Mouse (Mus musculus): ENCODE results near the gene Gm609.

The Gm609 gene

GRCm38 (mm10) chr16:45391680-45392079, 101.1 kb downstream of the Gm609 start:
- DNase-seq = no peak

DNA sequence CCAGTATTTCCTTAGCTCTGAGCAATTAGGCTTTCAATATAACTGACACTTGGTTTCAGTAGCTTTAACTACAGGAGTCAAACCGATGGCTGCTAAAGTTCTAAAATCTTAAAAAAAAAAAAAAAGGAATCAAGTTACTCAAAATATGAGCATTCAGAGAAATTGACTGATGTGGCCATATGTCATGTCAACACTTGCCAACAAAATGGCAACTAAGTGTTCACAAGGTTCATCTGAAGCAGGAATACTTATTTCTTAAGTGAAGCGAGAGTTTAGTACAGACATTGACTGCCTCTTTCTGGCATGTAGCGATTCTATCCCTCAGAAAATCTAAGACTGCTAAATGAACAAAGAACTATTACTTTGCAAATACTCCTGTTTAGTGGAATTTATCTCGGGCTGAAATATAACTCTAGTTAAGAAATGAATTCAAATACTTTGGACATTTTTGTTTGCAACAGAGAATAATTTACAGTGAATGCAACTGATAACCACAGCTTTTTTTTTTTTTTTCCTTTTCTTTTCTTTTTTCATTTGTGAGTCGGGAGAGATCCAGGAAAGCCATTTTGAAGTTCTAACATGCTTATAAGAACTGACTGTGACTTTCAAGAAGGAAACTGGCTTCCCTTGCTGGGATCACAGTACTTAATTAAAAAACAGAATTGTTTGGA, 102.3 kb downstream of the Gm609 start:
- DNase-seq = no peak

GRCm38 (mm10) chr16:45389833-45390232, 102.9 kb downstream of the Gm609 start:
- DNase-seq = no peak

DNA sequence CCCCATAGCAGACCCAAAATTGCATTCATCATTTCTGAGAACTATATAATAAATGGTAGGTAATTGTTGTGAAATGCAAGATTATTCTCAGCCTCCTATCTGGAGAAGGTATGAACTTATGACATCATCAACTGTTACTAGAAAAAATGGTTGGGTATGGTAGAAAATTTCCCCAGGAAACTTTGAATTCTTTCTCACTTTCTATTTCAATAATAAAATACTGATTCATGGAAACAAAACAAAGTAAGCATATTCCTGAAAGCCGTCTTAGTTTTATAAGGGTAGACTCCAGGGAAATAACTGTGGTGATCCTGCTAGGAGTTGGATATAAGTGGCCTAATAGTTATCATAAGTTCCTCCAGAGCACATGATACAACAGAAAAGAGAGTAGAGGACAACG, 103.7 kb downstream of the Gm609 start:
- no peak for DNase-seq

DNA sequence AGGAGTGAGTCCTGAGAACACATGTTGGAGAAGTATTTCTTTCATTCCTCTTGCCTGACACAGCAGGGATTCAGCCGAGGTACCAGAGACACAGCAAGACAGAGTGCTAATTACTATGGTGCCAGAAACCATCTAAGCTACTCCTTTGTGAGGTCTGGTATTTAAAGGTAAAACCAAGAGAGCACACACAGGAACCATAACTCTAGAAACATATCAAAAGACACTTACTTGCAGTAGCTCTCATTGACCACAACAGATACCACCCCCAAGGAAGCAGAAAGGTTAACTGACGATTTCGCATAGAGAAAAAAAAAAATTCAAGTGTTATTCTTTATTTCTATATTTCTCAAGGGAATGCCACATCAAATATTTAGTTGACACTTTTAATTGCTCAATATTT, 111.0 kb downstream of the Gm609 start:
- no peak for DNase-seq

GRCm38 (mm10) chr16:45378959-45379358, 113.8 kb downstream of the Gm609 start:
- no peak for DNase-seq

DNA sequence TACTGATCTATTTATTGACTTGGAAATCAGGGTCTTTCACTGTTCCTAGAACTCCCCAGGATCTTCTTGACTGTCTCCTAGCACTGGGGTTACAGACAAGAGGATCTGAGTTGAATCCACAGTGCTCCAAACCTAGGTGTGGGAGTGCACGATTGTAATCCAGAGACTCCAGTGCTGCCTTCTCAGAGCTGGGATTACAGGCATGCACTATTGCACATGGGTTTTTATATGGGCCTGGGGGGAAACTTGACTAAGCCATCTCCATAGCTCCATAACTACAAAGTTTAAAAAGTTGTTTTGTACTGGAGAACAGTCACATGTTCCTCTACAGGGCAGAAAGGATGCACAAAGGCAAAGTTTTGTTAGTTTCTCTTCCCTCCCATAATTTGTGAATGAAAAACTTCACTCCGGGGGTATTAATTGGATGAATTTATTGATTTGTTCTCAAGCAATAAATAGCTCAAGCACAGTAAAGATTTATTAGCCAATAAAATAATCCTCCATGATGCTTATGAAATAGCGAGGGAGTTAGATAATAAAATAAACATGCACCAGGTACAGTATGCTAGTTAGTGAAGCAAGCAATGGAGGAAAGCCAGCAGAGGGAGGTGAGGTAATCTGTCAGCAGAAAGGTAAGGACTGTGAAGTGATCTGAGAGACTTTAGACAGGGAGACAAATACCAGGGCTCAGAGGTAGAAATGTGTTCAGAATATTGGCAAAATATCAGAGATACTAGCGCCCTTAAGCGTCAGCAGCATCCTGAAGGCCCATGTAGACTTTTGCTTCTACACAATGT, 114.4 kb downstream of the Gm609 start:
- DNase-seq = no peak

- DNase-seq = no peak
Measured at GRCm38 (mm10) chr16:45377332-45377731, 115.4 kb downstream of the Gm609 start.

GRCm38 (mm10) chr16:45376812-45377211, 116.0 kb downstream of the Gm609 start:
- DNase-seq = no peak

- no peak for DNase-seq
Measured at GRCm38 (mm10) chr16:45376294-45376693, 116.5 kb downstream of the Gm609 start.

GRCm38 (mm10) chr16:45375506-45376225, 117.1 kb downstream of the Gm609 start:
- DNase-seq = no peak

DNA sequence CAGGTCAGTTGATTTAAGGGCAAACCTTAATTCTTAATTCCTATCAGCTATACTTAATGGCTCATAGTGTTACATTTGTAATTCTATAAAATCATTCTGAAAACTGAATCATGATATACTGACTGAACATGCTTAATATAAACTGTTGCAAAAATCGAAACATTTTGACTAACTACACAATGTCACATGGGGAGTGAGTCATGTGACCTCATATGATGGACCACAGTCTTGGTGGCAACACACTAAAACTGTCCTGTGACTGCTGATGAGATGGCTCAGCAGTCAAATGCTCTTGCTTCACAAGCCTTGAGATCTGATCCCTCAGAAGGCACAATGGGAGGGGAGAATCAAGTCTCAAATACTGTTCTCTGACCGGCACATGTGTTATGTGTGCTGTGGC, 118.7 kb downstream of the Gm609 start:
- no peak for DNase-seq

DNA sequence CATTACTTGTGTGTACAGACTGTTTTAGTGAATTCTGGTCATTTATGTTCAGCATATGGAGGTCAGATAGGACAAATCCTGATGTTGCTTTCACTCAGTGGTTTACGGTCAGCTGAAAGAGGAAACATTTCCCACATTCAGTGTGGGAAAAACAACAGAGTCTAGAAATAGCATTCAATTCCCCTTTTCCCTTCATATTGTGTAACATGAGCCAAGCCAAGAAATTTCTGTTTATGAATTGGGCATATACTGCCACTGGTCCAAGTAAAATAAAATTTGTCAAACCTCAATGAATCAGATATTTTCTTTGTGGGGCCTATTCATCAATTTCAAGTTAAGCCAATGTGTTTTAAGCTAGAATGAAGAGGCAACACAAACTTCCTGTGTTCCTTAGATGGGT, 121.7 kb downstream of the Gm609 start:
- no peak for DNase-seq

GRCm38 (mm10) chr16:45369285-45369965, 123.3 kb downstream of the Gm609 start:
- no peak for DNase-seq

DNA sequence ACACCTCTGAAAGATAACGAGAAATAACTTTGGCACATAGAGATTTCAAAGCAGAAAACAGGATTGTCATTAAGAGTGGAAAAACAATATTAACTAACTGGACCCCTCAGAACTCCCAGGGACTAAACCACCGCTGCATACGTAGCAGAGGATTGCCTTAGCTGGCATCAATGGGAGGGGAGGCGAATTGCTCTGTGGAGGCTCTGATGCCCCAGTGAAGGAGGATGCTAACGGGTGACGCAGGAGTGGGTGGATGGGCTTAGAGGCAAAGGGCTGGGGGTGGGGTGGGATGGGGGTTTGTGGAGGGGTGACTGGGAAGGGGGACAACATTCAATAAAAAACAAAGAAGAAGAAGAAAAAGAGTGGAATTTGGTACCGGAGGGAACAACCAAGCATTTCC, 126.7 kb downstream of the Gm609 start:
- DNase-seq = no peak

- no peak for DNase-seq
Measured at GRCm38 (mm10) chr16:45365353-45365752, 127.4 kb downstream of the Gm609 start.

DNA sequence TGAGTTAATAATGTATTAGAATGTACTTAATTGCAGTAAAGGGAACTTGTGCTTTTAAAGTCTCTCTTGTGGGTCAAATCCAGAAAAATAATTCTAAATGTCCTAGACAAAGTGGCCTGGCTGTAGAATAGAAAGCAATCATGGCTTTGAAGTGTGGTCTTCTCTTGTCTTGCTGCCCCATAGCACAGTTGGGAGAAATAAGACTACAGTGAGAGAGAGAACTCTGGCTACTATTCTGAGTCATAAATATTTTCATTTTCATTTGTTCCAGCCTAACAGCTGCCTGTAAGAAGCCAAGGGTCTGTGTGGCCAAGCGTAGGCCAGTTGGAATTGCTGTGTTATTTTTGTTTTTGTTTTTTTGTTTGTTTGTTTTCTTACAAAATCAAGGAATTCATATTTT, 128.1 kb downstream of the Gm609 start:
- no peak for DNase-seq

GRCm38 (mm10) chr16:45363480-45364045, 129.2 kb downstream of the Gm609 start:
- no peak for DNase-seq

Data from kidney, adult 9 months (tissue).